17 mouse cellular contexts compared by ENCODE assay signal in genomic region chr13:11181191-11181590, GRCm38 (mm10).
"Had no signal": no experiment of that assay in that cellular context is flagged by ENCODE, and none has a peak within 500 bp of the region (broad histone marks: within the 10 kb centered on the region; RNA-seq: fewer than 3 reads in every experiment).

No protein-coding gene starts in this region.

- DNase-seq: lung, adult 18-20 months; lung, embryonic 14.5 days; lung, postnatal 10 days; lung, postnatal 4 days; midbrain, embryonic 14.5 days; right cerebral cortex, adult 18-20 months; right cerebral cortex, postnatal 25 days; right cerebral cortex, postnatal 4 days; spleen, adult 18-20 months; thymus, adult 18-20 months; thymus, postnatal 14 days; thymus, postnatal 36 days had no signal

- H3K27ac ChIP-seq: midbrain, embryonic 10.5 days; midbrain, embryonic 12.5 days; neural tube, embryonic 13.5 days; neural tube, embryonic 15.5 days had no signal

- H3K27me3 ChIP-seq: midbrain, embryonic 12.5 days; neural tube, embryonic 13.5 days; neural tube, embryonic 15.5 days had no signal

- H3K9me3 ChIP-seq: midbrain, embryonic 10.5 days; midbrain, embryonic 12.5 days; neural tube, embryonic 13.5 days; neural tube, embryonic 15.5 days had no signal

- H3K36me3 ChIP-seq: midbrain, embryonic 10.5 days; midbrain, embryonic 12.5 days; neural tube, embryonic 13.5 days; neural tube, embryonic 15.5 days had no signal

- H3K4me3 ChIP-seq: midbrain, embryonic 10.5 days; midbrain, embryonic 12.5 days; myocyte; neural tube, embryonic 13.5 days; neural tube, embryonic 15.5 days had no signal

- H3K4me1 ChIP-seq: midbrain, embryonic 10.5 days; midbrain, embryonic 12.5 days; neural tube, embryonic 13.5 days; neural tube, embryonic 15.5 days had no signal

- H3K4me2 ChIP-seq: lung, embryonic 14.5 days; midbrain, embryonic 12.5 days; neural tube, embryonic 13.5 days; neural tube, embryonic 15.5 days had no signal

- H3K9ac ChIP-seq: lung, embryonic 14.5 days; midbrain, embryonic 12.5 days; neural tube, embryonic 13.5 days; neural tube, embryonic 15.5 days had no signal
